Mouse (Mus musculus): Measurements from ENCODE around the gene Coa6. TPM values are rescaled to one million over a fixed set of nuclear protein-coding genes. Genes with fewer than 3 reads are reported as not detected.

Gene Coa6
- polyA plus RNA-seq (2021; fragmentation: Nextera tagmentation) = 83.7 and 86.5 TPM in 2 replicates
- long read RNA-seq, experiment 1, transcript Coa6-201 (2 exons, 747 nt) = major isoform, 47 of 47 reads
- long read RNA-seq, experiment 1, partial matches to known transcripts = 0 of 47 reads
- long read RNA-seq, experiment 1, other reads (novel, unspliced or antisense) = 0 of 47 reads
- long read RNA-seq, experiment 2, transcript Coa6-201 (2 exons, 747 nt) = major isoform, 9 of 9 reads
- long read RNA-seq, experiment 2, partial matches to known transcripts = 0 of 9 reads
- long read RNA-seq, experiment 2, other reads (novel, unspliced or antisense) = 0 of 9 reads

DNA sequence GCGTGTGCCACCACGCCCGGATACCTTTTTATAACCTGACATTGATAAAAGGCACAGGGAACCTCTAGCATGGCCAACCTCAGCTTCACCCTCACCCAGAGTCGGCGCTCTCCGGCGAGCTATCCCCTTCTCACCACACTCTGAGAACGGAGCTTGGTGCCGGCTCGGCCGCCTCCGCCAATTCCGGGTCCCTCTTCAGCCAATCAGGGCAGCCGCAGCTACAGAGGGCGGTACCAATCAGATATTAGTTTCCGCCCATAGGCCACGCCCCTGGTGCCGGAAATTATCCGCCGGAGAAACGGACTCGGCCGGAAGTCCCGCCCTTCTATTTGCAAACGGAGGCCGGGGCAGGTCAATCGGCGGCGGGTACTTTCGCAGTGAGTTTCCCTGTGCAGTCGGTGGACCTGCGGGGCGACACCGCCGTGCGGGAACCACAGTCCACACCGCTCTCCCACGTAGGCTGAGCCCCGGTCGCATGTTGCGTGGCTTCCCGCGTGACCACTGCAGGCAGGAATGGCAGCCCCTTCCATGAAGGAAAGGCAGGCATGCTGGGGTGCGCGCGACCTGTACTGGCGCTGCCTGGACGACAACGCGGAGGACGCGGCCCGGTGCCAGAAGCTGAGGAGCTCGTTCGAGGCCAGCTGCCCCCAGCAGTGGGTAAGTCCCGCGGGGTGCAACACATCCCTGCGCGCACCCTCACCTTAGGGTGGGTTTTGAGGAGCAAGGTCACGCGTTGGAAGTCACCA, at the start of gene Coa6:
Coa6 (plus strand) TSS at position 342 of the 746 bp plus-strand sequence.

DNA sequence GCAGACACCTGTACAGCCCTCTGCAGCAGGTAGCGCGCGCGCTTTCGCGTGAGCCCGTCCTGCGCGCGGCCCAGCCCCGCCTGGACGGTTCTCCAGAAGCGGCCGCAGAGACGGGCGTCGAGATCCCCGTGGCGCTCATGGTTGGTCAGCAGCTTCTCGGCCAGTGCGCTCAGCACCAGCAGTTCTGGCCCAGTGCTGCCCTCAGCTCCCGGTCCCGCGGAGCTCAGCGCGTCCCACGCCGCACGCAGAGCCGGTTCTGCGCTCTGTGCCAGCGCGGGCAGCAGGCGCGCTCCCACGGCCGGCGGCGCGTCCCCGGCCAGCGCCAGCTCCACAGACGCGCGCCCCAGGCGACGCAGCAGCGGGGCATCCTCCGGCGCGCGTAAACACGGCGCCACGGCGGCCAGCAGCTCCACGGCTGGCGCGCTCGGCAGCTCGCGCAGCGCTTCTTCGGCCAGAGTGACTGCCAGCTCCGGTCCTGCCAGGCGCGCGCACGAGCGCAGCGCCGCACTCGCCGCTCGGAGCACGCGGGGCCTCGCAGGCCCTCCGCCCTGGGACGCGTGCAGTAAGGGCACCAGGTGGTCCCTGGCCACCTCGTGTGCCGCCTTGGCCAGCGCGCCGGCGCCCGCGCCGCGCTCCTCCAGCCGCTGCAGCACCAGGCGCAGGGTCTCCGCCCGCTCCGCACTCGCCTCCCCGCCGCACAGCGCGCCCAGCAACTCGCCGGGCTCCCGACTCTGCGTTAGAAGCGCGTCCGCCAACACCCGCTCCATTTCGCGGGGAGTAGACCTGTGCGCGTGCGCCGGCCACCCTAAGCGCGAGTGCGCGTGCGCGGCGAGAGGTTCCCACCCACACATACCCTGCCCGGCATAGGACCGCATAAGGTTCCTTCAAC, 52.2 kb downstream of the Coa6 start, which contains the start of gene Tarbp1:
Tarbp1 (minus strand) TSS at position 767 of the 889 bp plus-strand sequence.

Other genes with a start within 250 kb of the Coa6 start
- 7.5 and 7.7 TPM in 2 replicates for gene Slc35f3, start 124.0 kb upstream of the Coa6 start, polyA plus RNA-seq (2021; fragmentation: Nextera tagmentation)
- gene Tarbp1, start 52.5 kb downstream of the Coa6 start, polyA plus RNA-seq (2021; fragmentation: Nextera tagmentation) = 0.44 and 0.55 TPM in 2 replicates
- 3.5 and 3.8 TPM in 2 replicates for gene Irf2bp2, start 171.5 kb downstream of the Coa6 start, polyA plus RNA-seq (2021; fragmentation: Nextera tagmentation)

Measured in layer of hippocampus, adult 6 months (tissue).